Mouse (Mus musculus): ENCODE measurements around the gene Mtfr2.

DNA sequence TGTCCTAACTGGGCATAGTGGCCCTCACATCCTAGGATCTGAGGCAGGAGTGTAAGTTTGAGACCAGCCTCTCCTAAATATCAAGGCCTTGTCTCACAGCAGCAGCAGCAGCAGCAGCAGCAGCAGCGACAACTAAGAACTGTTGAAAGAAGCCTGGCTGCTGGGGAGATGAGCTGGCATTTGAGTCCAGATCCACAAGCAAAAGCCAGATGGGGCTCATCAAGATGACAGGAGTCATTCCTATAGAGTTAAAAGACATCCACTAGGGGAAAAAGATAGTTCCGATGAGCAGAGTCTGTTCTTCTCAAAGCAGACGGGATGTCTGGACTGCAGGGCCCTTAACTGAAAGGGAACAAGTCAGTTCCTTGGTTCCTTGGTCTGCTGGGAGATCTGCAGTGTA is 60.8 kb downstream of the Mtfr2 start:
- TF ChIP-seq CTCF (IDR thresholded peaks at IDR 0.05 in 2 of 3, conservative IDR thresholded peaks at IDR 0.05 in 1 of 3; ENCODE audit: control insufficient read depth in 1 of 3, insufficient read depth in 1 of 3, low read depth in 2 of 3, low read length in 3 of 3, poor library complexity in 1 of 3, severe bottlenecking in 1 of 3) (no peak), MAFK (IDR thresholded peaks at IDR 0.05; ENCODE audit: borderline replicate concordance, low read depth, low read length) (no peak), ZMIZ1 (IDR thresholded peaks at IDR 0.05; ENCODE audit: low read depth, low read length) (no peak), POLR2A (IDR thresholded peaks at IDR 0.05; ENCODE audit: control insufficient read depth in 1 of 2, insufficient read depth in 1 of 2, low read depth in 1 of 2, low read length in 2 of 2, poor library complexity in 1 of 2) (no peak), ZNF384 (IDR thresholded peaks at IDR 0.05; ENCODE audit: low read depth, low read length) (no peak), EP300 (IDR thresholded peaks at IDR 0.05; ENCODE audit: low read depth in 1 of 2, low read length in 2 of 2) (no peak), GATA1 (IDR thresholded peaks at IDR 0.05; ENCODE audit: low read depth, low read length) (no peak), UBTF (IDR thresholded peaks at IDR 0.05; ENCODE audit: borderline replicate concordance, insufficient read depth, low read depth, low read length) (no peak), MAX (IDR thresholded peaks at IDR 0.05; ENCODE audit: low read length) (no peak), GABPA (IDR thresholded peaks at IDR 0.05; ENCODE audit: low read depth, low read length) (no peak), JUND (IDR thresholded peaks at IDR 0.05; ENCODE audit: low read depth, low read length) (no peak), CHD2 (IDR thresholded peaks at IDR 0.05; ENCODE audit: low read length) (no peak), ZC3H11A (IDR thresholded peaks at IDR 0.05; ENCODE audit: low read depth, low read length) (no peak), NRF1 (IDR thresholded peaks at IDR 0.05; ENCODE audit: insufficient read depth, low read depth, low read length, poor library complexity, severe bottlenecking) (no peak)
